Mouse (Mus musculus) hindbrain, embryonic 12.5 days (tissue): Measurements from ENCODE around the gene Farp1. TPM values are rescaled to one million over a fixed set of nuclear protein-coding genes. Genes with fewer than 3 reads are reported as not detected.

Experiments
- ATAC-seq: fragments of 200-750 bp; cut with Nextera tagmentation; 2 replicates; pipeline ENCODE4 v1.8.0; 2017; ENCODE audit warnings: moderate TSS enrichment; ENCODE audit not compliant: low FRiP score
- H3K27ac ChIP-seq: fragments of 300-500 bp; sonication (generic); 2 replicates; pipeline ENCODE4 v1.5.1; 2016; ENCODE audit warnings: mild to moderate bottlenecking
- H3K27me3 ChIP-seq: fragments of 300-500 bp; sonication (generic); 2 replicates; pipeline ENCODE4 v1.6.1; 2016; ENCODE audit warnings: mild to moderate bottlenecking
- H3K36me3 ChIP-seq: fragments of 300-500 bp; sonication (generic); 2 replicates; pipeline ENCODE4 v1.6.1; 2016; ENCODE audit warnings: mild to moderate bottlenecking
- H3K4me1 ChIP-seq: fragments of 300-500 bp; sonication (generic); 2 replicates; pipeline ENCODE4 v1.6.1; 2016
- H3K4me2 ChIP-seq: fragments of 300-500 bp; sonication (generic); replicated peaks from 2 replicates; pipeline ENCODE4 v1.6.1; 2016; ENCODE audit warnings: mild to moderate bottlenecking
- H3K4me3 ChIP-seq: fragments of 300-500 bp; sonication (generic); 2 replicates; pipeline ENCODE4 v1.5.1; 2016; ENCODE audit warnings: mild to moderate bottlenecking
- H3K9ac ChIP-seq: fragments of 300-500 bp; sonication (generic); 2 replicates; pipeline ENCODE4 v1.6.1; 2016; ENCODE audit warnings: mild to moderate bottlenecking, moderate library complexity
- H3K9me3 ChIP-seq: fragments of 300-500 bp; sonication (generic); replicated peaks from 2 replicates; pipeline ENCODE4 v1.6.1; 2016; ENCODE audit warnings: mild to moderate bottlenecking
- WGBS: fragments of 180-500 bp; shearing (Covaris S2); methylation state at CpG from one replicate; pipeline ENCODE4 v1.1.7; 2016; 5-methylcytosine and 5-hydroxymethylcytosine counted together
- polyA plus RNA-seq: library from polyadenylated mRNA; unstranded; fragments of >200 nt; fragmentation: Nextera tagmentation; extraction: Ambion mirVana; gene quantifications from 2 replicates; pipeline ENCODE4 v1.2.1, GENCODE M21; 2016

The Farp1 gene
- polyA plus RNA-seq, 1 experiment from 2014 or later, result 43.9 TPM

GRCm38 (mm10) chr14:121318382-121318781 is 283.4 kb downstream of the Farp1 start:
- WGBS, result 83% methylated on average over 5 of the region's 5 CpGs

GRCm38 (mm10) chr14:121322150-121322549 is 287.1 kb downstream of the Farp1 start:
- 87% methylated on average over 5 of the region's 5 CpGs for WGBS
- no peak overlapping the region for H3K4me3 ChIP-seq
- H3K27ac ChIP-seq, result no peak overlapping the region
- H3K27me3 ChIP-seq, result no peaks in the 10 kb centered on the region
- peaks cover 5% of the 10 kb centered on the region for H3K4me1 ChIP-seq
- no peak overlapping the region for H3K9ac ChIP-seq
- ATAC-seq, result no peak
- no peak overlapping the region for H3K4me2 ChIP-seq
- H3K36me3 ChIP-seq, result no peaks in the 10 kb centered on the region
- no peaks in the 10 kb centered on the region for H3K9me3 ChIP-seq

More at GRCm38 (mm10) chr14:121318382-121318781, 283.4 kb downstream of the Farp1 start:
- no peak for ATAC-seq
- Histone ChIP-seq H3K9ac (no peak overlapping the region), H3K4me2 (no peak overlapping the region), H3K27ac (no peak overlapping the region), H3K4me3 (no peak overlapping the region), H3K36me3 (no peaks in the 10 kb centered on the region), H3K4me1 (peaks cover 25% of the 10 kb centered on the region), H3K27me3 (no peaks in the 10 kb centered on the region), H3K9me3 (no peaks in the 10 kb centered on the region)

DNA sequence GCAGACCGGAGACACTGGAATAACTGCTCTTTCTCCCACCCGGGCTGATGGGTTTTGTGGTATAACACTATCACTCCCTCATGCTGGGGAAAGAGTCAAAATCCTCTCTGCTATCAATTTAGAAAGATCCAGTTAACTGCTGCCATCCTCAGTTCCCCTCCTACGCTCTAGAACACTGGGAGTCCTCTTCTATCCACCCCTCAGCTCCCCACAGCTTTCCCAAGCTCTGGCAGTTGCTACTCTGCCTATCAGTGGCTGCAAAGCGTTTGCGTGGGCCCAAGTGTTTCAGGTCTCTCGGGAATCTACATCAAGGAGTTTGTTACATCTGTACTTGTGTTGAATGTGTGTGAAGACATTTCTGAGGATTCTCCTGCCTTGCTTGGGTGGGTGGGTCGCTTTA is 287.6 kb downstream of the Farp1 start:
- Histone ChIP-seq H3K4me1 (peaks cover 2% of the 10 kb centered on the region), H3K36me3 (no peaks in the 10 kb centered on the region), H3K27ac (no peak overlapping the region), H3K4me2 (no peak overlapping the region), H3K27me3 (no peaks in the 10 kb centered on the region), H3K9me3 (no peaks in the 10 kb centered on the region), H3K9ac (no peak overlapping the region), H3K4me3 (no peak overlapping the region)
- ATAC-seq, result no peak
- WGBS, result 83% methylated on average over 7 of the region's 7 CpGs

DNA sequence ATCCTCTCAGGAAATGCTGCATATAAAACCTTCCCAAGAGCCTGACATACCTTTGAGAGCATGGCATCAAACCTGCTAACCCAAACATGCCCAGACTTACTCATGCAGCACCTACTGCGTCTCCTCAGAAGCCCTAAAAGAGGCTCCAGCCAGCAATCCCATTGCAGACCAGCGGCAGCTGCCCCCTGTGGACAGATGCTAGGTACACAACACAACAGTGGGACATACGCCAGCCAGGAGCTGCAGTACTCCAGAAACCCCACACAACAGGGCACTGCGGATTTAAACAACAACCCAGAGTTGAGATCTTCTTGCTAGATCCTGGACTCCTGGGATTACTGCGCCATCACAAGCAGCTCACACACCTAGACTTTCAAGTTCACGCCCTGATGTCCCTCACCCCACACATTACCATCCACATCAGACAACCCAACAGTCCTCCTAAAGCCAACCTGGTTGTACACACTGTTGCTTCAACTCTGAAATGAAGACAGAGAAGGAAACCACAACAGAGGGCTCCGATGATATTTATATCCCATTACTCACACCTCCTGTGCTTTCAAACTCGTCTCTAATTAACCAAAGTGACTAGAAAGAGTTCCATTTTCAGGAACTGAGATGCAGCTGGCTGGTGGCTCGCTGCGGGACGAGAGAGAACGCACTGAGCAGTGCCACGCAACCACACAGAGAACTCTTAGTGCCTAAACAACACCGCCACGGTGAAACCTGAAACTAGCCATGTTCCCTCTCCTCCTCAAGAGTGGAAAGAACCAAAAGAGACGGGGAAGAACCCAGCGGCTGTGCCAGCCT is 289.7 kb downstream of the Farp1 start:
- H3K36me3 ChIP-seq, result no peaks in the 10 kb centered on the region
- WGBS, result 85% methylated on average over 17 of the region's 17 CpGs
- no peak overlapping the region for H3K4me2 ChIP-seq
- H3K27me3 ChIP-seq, result no peaks in the 10 kb centered on the region
- H3K9ac ChIP-seq, result no peak overlapping the region
- no peak for ATAC-seq
- H3K9me3 ChIP-seq, result no peaks in the 10 kb centered on the region
- peaks cover 2% of the 10 kb centered on the region; the same call in 1 of the 2 replicates for H3K4me1 ChIP-seq
- H3K27ac ChIP-seq, result no peak overlapping the region
- H3K4me3 ChIP-seq, result no peak overlapping the region

DNA sequence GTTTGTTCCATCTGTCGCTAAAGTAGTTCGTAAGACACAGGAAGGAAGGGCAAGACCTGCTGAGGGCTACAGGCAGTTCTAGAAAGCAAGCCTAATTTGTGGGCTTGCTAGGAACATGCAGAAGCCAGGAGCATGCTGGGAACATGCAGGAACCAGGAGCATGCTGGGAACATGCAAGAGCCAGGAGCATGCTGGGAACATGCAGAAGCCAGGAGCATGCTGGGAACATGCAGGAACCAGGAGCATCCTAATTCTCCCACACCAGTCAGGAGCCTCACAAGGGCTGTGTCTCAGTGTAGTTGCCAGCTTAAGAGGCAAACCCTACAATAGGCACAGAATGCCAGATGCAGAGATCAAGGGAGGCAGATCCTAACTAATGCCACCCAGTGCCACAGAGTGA is 291.4 kb downstream of the Farp1 start:
- Histone ChIP-seq H3K4me1 (peaks cover 2% of the 10 kb centered on the region; the same call in 1 of the 2 replicates), H3K4me3 (no peak overlapping the region), H3K9me3 (no peaks in the 10 kb centered on the region), H3K27me3 (no peaks in the 10 kb centered on the region), H3K27ac (no peak overlapping the region), H3K4me2 (no peak overlapping the region), H3K9ac (no peak overlapping the region), H3K36me3 (no peaks in the 10 kb centered on the region)
- ATAC-seq, result no peak
- WGBS, result 87% methylated on average over 2 of the region's 2 CpGs

DNA sequence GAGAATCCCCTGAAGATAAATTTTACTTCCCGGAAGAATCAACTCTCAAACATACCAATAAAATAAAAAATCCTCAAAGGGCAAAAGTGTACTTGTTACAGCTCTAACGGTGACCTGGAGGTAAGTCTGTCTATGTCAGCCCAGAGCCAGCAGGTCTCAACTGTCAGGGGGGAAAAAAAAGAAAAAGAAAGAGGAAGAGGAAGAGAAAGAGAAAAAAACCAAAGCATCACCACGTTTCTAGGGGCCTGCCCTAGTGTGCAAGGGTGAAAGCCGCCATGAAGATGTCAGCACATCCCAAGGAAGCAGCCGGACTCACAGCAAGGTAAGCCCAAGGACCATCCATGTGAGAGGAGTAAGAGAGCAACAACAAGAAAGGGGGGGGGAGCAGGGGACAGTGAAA is 293.9 kb downstream of the Farp1 start:
- ATAC-seq, result no peak
- H3K9me3 ChIP-seq, result no peaks in the 10 kb centered on the region
- 87% methylated on average over 5 of the region's 5 CpGs for WGBS
- no peaks in the 10 kb centered on the region for H3K27me3 ChIP-seq
- no peak overlapping the region for H3K9ac ChIP-seq
- H3K4me3 ChIP-seq, result no peak overlapping the region
- H3K4me1 ChIP-seq, result peaks cover 2% of the 10 kb centered on the region; the same call in 1 of the 2 replicates
- H3K27ac ChIP-seq, result no peak overlapping the region
- H3K4me2 ChIP-seq, result no peak overlapping the region
- H3K36me3 ChIP-seq, result no peaks in the 10 kb centered on the region

DNA sequence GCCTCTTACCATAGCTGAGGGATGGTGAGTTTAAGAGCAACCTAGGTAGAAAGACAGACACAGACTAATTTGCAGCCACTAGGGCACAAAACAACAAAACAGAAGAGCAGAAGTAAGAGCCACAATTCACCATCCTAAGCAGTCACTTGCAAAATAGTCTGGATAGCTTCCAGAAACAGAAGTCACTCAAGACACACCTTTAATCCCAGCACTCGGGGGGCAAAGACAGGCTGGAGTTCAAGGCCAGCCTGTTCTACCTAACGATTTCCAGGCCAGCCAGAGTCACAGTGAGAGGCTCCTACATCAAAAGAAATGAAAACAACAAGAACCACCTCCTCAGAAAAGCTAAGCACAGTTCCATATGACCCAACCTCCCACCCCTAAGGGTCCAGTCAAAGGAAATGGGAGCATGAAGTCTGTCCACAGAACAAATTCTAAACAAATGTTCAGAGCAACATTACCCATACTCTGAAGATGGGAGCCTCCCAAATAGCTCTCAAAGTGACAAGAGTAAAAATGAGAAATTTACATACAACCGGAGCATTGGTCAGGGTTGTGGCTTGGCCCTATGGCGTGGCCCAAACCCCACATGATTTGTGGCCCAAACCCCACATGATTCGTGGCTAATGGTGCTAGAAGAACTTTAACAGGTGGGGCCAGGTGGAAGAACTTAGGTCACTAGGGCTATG is 294.5 kb downstream of the Farp1 start:
- H3K9me3 ChIP-seq, result no peaks in the 10 kb centered on the region
- no peak overlapping the region for H3K4me2 ChIP-seq
- H3K36me3 ChIP-seq, result peaks cover 3% of the 10 kb centered on the region; the same call in 1 of the 2 replicates
- no peak overlapping the region for H3K27ac ChIP-seq
- H3K9ac ChIP-seq, result no peak overlapping the region
- no peak for ATAC-seq
- peaks cover 2% of the 10 kb centered on the region; the same call in 1 of the 2 replicates for H3K4me1 ChIP-seq
- H3K27me3 ChIP-seq, result no peaks in the 10 kb centered on the region
- H3K4me3 ChIP-seq, result no peak overlapping the region
- 84% methylated on average over 5 of the region's 5 CpGs for WGBS

DNA sequence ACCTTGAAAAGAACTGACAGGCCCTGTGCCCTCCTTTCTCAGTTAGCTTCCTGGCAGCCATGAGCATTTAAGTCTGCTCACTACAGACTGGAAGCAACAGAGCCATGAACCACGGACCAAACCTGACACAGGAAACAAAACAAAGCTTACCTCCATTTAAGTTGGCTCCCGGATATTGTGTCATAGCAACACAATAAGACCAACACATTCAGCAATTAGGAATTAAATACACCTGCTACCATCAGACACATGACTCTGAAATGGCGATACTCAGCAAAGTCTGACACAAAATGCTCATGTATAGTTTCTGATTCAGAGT is 295.0 kb downstream of the Farp1 start:
- Histone ChIP-seq H3K4me2 (no peak overlapping the region), H3K4me1 (peaks cover 2% of the 10 kb centered on the region; the same call in 1 of the 2 replicates), H3K9me3 (no peaks in the 10 kb centered on the region), H3K4me3 (no peak overlapping the region), H3K27me3 (no peaks in the 10 kb centered on the region), H3K9ac (no peak overlapping the region), H3K27ac (no peak overlapping the region), H3K36me3 (peaks cover 6% of the 10 kb centered on the region; the same call in 1 of the 2 replicates)
- WGBS, result 95% methylated on average over 3 of the region's 3 CpGs
- no peak for ATAC-seq

Other genes starting within 250 kb of the Farp1 start
- gene Ipo5, start 124.0 kb upstream of the Farp1 start, polyA plus RNA-seq, result 89.0 and 90.2 TPM in 2 replicates